Mouse (Mus musculus): Measurements from ENCODE around the gene Armt1. TPM values are rescaled to one million over a fixed set of nuclear protein-coding genes. Genes with fewer than 3 reads are reported as not detected.

Armt1 gene
- total RNA-seq, 2 experiments from 2014 or later: 8.2 to 8.9 TPM

Other genes starting within 250 kb of the Armt1 start
- gene Akap12, start 166.1 kb upstream of the Armt1 start, total RNA-seq (2021): 10 to 100 TPM; 62.8 to 68.4 TPM
- gene Zbtb2, start 44.4 kb upstream of the Armt1 start, total RNA-seq (2021): 1 to 10 TPM; 8.9 to 9.2 TPM
- 10 to 100 TPM; 48.5 to 49.9 TPM for gene Rmnd1, start 79 bp upstream of the Armt1 start, total RNA-seq (2021)
- under 1 TPM; 0.07 to 0.34 TPM for gene Ccdc170, start 50.0 kb downstream of the Armt1 start, total RNA-seq (2021)
- 1 to 10 TPM in 1 of 2 experiments, under 1 TPM in 1; 0.97 to 1.3 TPM for gene Esr1, start 179.1 kb downstream of the Armt1 start, total RNA-seq (2021)